Mouse (Mus musculus) ES-E14 (cell line): ENCODE data around the gene Acot11.

Experiments used
- MAFK ChIP-seq: IDR thresholded peaks from 2 replicates; pipeline ENCODE4 v1.6.1; 2014; ENCODE audit warnings: mild to moderate bottlenecking, low read depth, low read length, inconsistent platforms; ENCODE audit not compliant: insufficient read depth
- ZC3H11A ChIP-seq: IDR thresholded peaks from 2 replicates; pipeline ENCODE4 v1.6.1; 2012; ENCODE audit warnings: low read depth, mild to moderate bottlenecking, inconsistent platforms, low read length, borderline replicate concordance

DNA sequence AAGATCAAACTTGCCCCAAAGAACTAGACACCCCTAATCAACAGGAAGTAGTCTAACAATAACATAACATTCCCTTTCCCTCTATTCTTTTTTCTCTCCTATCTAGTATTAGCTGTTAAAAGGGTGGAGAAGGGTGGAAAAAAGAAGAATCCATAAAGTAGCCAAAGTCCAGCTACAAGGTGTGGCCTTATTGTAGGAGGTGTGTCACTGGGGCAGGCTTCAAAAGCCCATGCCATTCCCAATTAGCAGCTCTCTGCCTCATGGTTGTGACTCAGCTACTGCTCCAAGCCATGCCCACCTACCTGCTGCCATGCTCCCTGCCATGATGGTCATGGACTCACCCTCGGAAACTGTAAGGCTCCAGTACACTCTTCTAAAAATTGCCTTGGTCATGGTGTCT, 32.2 kb downstream of the Acot11 start:
- TF ChIP-seq MAFK, result no peak
- TF ChIP-seq ZC3H11A, result no peak
